Mouse (Mus musculus) bone marrow macrophage, adult 2 months (primary cell): ENCODE data around the gene Pgs1.

ENCODE experiments used
- CTCF ChIP-seq: IDR thresholded peaks from 2 replicates; pipeline ENCODE4 v1.5.1; 2012; ENCODE audit warnings: low read depth, mild to moderate bottlenecking, low read length, moderate library complexity
- POLR2A ChIP-seq: IDR thresholded peaks from 2 replicates; pipeline ENCODE4 v1.6.1; 2012; ENCODE audit warnings: mild to moderate bottlenecking, low read depth, low read length, borderline replicate concordance

DNA sequence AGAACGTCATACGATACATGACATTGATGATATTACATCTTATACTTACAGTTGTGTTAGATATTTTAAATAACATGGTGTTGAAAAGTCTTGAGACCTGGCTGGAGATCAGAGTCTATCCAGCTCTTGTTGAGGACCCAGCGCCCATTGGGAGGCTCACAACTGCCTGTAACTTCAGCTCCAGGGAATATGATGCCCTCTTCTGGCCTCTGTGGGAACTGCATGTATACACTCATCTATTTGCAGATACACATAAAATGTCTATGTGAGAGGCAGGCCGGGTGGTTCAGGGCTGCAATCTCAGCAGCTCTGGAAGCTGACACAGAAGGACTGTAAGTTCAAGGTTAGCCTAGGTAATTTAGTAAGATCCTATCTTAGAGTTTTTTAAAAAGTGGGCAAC lies 32.2 kb downstream of the Pgs1 start:
- peak; percentile 63; the same call in 1 of the 2 replicates for TF ChIP-seq CTCF
- no peak for TF ChIP-seq POLR2A
